Mouse (Mus musculus): ENCODE measurements at regions not wholly inside any gene's neighbourhood (a gene's known extent, or its start where the extent isn't known, plus 50 kb on each side); places are given as distances from the start of the nearest gene placed in this dataset.

- Histone ChIP-seq H3K4me2 (ENCODE audit: low read depth) (no peak overlapping the region), H3K9me3 (ENCODE audit: control insufficient read depth, low read length) (no peaks in the 10 kb centered on the region), H3K36me3 (replicated peaks; ENCODE audit: control insufficient read depth, insufficient read depth, low read depth) (no peaks in the 10 kb centered on the region), H3K4me1 (replicated peaks; ENCODE audit: control insufficient read depth in 2 of 2, insufficient read depth in 2 of 2, low read length in 1 of 2) (no peaks in the 10 kb centered on the region), H3K27ac (no peak overlapping the region), H3K4me3 (ENCODE audit: insufficient read depth in 1 of 2, low read depth in 2 of 2, low read length in 2 of 2) (no peak overlapping the region), H3K9ac (replicated peaks) (no peak overlapping the region), H3K27me3 (ENCODE audit: control insufficient read depth, insufficient read depth, low read length) (no peaks in the 10 kb centered on the region)
- TF ChIP-seq EP300 (IDR thresholded peaks at IDR 0.05; ENCODE audit: low read depth) = no peak
- no peak for TF ChIP-seq CTCF (IDR thresholded peaks at IDR 0.05; ENCODE audit: low read depth)
- 22% methylated on average over 5 of the region's 5 CpGs for WGBS (ENCODE audit: insufficient replicate concordance)
- DNase-seq (ENCODE audit: low read depth in 3 of 3, low spot score in 3 of 3) (no peak), ATAC-seq (ENCODE audit: insufficient read depth) (no peak)
These were observed 79.1 kb downstream of the Sptssa start for GRCm38 (mm10) chr12:54577235-54577634.

- Histone ChIP-seq H3K27ac (no peak overlapping the region), H3K27me3 (ENCODE audit: control insufficient read depth, insufficient read depth, low read length) (no peaks in the 10 kb centered on the region), H3K4me3 (ENCODE audit: insufficient read depth in 1 of 2, low read depth in 2 of 2, low read length in 2 of 2) (no peak overlapping the region), H3K9me3 (ENCODE audit: control insufficient read depth, low read length) (no peaks in the 10 kb centered on the region), H3K4me2 (ENCODE audit: low read depth) (no peak overlapping the region), H3K36me3 (replicated peaks; ENCODE audit: control insufficient read depth, insufficient read depth, low read depth) (no peaks in the 10 kb centered on the region), H3K9ac (replicated peaks) (no peak overlapping the region), H3K4me1 (replicated peaks; ENCODE audit: control insufficient read depth in 2 of 2, insufficient read depth in 2 of 2, low read length in 1 of 2) (no peaks in the 10 kb centered on the region)
- DNase-seq (ENCODE audit: low read depth in 3 of 3, low spot score in 3 of 3) = no peak
- ATAC-seq (ENCODE audit: insufficient read depth) = no peak
- no peak for TF ChIP-seq EP300 (IDR thresholded peaks at IDR 0.05; ENCODE audit: low read depth)
- no peak for TF ChIP-seq CTCF (IDR thresholded peaks at IDR 0.05; ENCODE audit: low read depth)
- WGBS (ENCODE audit: insufficient replicate concordance) = 50% methylated on average over 3 of the region's 3 CpGs
These were observed 79.6 kb downstream of the Sptssa start for GRCm38 (mm10) chr12:54576821-54577220.

- Histone ChIP-seq H3K9me3 (ENCODE audit: control insufficient read depth, low read length) (no peaks in the 10 kb centered on the region), H3K4me2 (ENCODE audit: low read depth) (no peak overlapping the region), H3K4me1 (replicated peaks; ENCODE audit: control insufficient read depth in 2 of 2, insufficient read depth in 2 of 2, low read length in 1 of 2) (0 out of 4 replicates have a peak, but pooled peaks cover 0 to 1% of the 10 kb centered on the region in 2 experiments), H3K27ac (no peak overlapping the region), H3K9ac (replicated peaks) (no peak overlapping the region), H3K27me3 (ENCODE audit: control insufficient read depth, insufficient read depth, low read length) (no peaks in the 10 kb centered on the region), H3K4me3 (ENCODE audit: insufficient read depth in 1 of 2, low read depth in 2 of 2, low read length in 2 of 2) (no peak overlapping the region), H3K36me3 (replicated peaks; ENCODE audit: control insufficient read depth, insufficient read depth, low read depth) (no peaks in the 10 kb centered on the region)
- ATAC-seq (ENCODE audit: insufficient read depth) (no peak), DNase-seq (ENCODE audit: low read depth in 3 of 3, low spot score in 3 of 3) (no peak)
- 83% methylated on average over 8 of the region's 8 CpGs for WGBS (ENCODE audit: insufficient replicate concordance)
- TF ChIP-seq CTCF (IDR thresholded peaks at IDR 0.05; ENCODE audit: low read depth) = no peak
- no peak for TF ChIP-seq EP300 (IDR thresholded peaks at IDR 0.05; ENCODE audit: low read depth)
These were observed 83.5 kb downstream of the Sptssa start for GRCm38 (mm10) chr12:54572866-54573265.

GRCm38 (mm10) chr12:54568078-54568931 is 88.1 kb downstream of the Sptssa start:
- 43% methylated on average over 6 of the region's 6 CpGs for WGBS (ENCODE audit: insufficient replicate concordance)
- TF ChIP-seq EP300 (IDR thresholded peaks at IDR 0.05; ENCODE audit: low read depth) (no peak), CTCF (IDR thresholded peaks at IDR 0.05; ENCODE audit: low read depth) (no peak)

GRCm38 (mm10) chr12:54567426-54567790 is 89.0 kb downstream of the Sptssa start:
- TF ChIP-seq EP300 (IDR thresholded peaks at IDR 0.05; ENCODE audit: low read depth) = no peak
- TF ChIP-seq CTCF (IDR thresholded peaks at IDR 0.05; ENCODE audit: low read depth) = no peak
- H3K9ac ChIP-seq (replicated peaks) = no peak overlapping the region
- H3K4me1 ChIP-seq (replicated peaks; ENCODE audit: control insufficient read depth in 2 of 2, insufficient read depth in 2 of 2, low read length in 1 of 2) = peaks cover 0 to 3% of the 10 kb centered on the region in 2 experiments; a peak in 1 of 4 replicates
- H3K9me3 ChIP-seq (ENCODE audit: control insufficient read depth, low read length) = no peaks in the 10 kb centered on the region
- H3K27me3 ChIP-seq (ENCODE audit: control insufficient read depth, insufficient read depth, low read length) = no peaks in the 10 kb centered on the region
- 77% methylated on average over 3 of the region's 3 CpGs for WGBS (ENCODE audit: insufficient replicate concordance)
- H3K27ac ChIP-seq = no peak overlapping the region
- no peak overlapping the region for H3K4me3 ChIP-seq (ENCODE audit: insufficient read depth in 1 of 2, low read depth in 2 of 2, low read length in 2 of 2)
- no peak overlapping the region for H3K4me2 ChIP-seq (ENCODE audit: low read depth)
- ATAC-seq (ENCODE audit: insufficient read depth) (no peak), DNase-seq (ENCODE audit: low read depth in 3 of 3, low spot score in 3 of 3) (no peak)
- no peaks in the 10 kb centered on the region for H3K36me3 ChIP-seq (replicated peaks; ENCODE audit: control insufficient read depth, insufficient read depth, low read depth)

More at GRCm38 (mm10) chr12:54568078-54568931, 88.1 kb downstream of the Sptssa start:
- Histone ChIP-seq H3K27me3 (ENCODE audit: control insufficient read depth, insufficient read depth, low read length) (no peaks in the 10 kb centered on the region), H3K9ac (replicated peaks) (no peak overlapping the region), H3K36me3 (replicated peaks; ENCODE audit: control insufficient read depth, insufficient read depth, low read depth) (no peaks in the 10 kb centered on the region), H3K4me3 (ENCODE audit: insufficient read depth in 1 of 2, low read depth in 2 of 2, low read length in 2 of 2) (no peak overlapping the region), H3K4me1 (replicated peaks; ENCODE audit: control insufficient read depth in 2 of 2, insufficient read depth in 2 of 2, low read length in 1 of 2) (peaks cover 0 to 3% of the 10 kb centered on the region in 2 experiments; a peak in 1 of 4 replicates), H3K4me2 (ENCODE audit: low read depth) (no peak overlapping the region), H3K9me3 (ENCODE audit: control insufficient read depth, low read length) (no peaks in the 10 kb centered on the region), H3K27ac (no peak overlapping the region)
- ATAC-seq (ENCODE audit: insufficient read depth) = no peak
- DNase-seq (ENCODE audit: low read depth in 3 of 3, low spot score in 3 of 3) = no peak
